1 mouse cellular context compared by ENCODE assay signal in the genomic region with DNA sequence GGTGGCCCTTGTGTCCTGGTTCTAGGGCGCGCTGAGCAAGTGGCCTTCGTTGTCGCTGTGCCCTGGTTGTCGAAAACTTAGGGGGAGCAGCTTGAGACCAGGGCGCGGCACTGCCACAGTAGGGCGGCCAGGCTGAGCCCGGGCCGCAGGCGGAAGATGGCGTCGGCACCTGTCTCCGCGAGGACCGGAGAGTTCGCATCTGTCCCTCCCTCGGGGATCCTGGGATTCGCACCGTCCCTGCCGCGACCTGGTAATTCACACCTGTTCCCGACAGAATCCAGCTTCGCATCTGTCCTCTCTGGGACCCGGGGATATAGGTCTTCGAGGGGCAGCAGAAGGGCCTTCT.
TF ChIP-seq lines count a peak whose summit lies in the region.

No protein-coding gene starts in this region.

TF ChIP-seq in MEL, 35 proteins besides CTCF, POLR2A, EP300 and RAD21:
- TF ChIP-seq SIN3A (IDR thresholded peaks at IDR 0.05; ENCODE audit: low read length), result 0 out of 2 replicates have a peak, but pooled peaks have one; percentile 5
- TF ChIP-seq HCFC1 (IDR thresholded peaks at IDR 0.05; ENCODE audit: low read depth, low read length), result peak; percentile 5; the same call in 1 of the 2 replicates
- TF ChIP-seq MAX (IDR thresholded peaks at IDR 0.05; ENCODE audit: low read length), result peak; percentile 9; the same call in 1 of the 2 replicates
- no peak for TF ChIP-seq NRF1 (IDR thresholded peaks at IDR 0.05; ENCODE audit: insufficient read depth, low read depth, low read length, poor library complexity, severe bottlenecking)
